Mouse (Mus musculus) left cerebral cortex, adult 2 months (tissue): ENCODE measurements around the gene Cpvl. TPM values are rescaled to one million over a fixed set of nuclear protein-coding genes. Genes with fewer than 3 reads are reported as not detected.
A peak's percentile ranks its signal among the peaks of the same experiment; 100 is the strongest.

Experiments used
- DNase-seq, 2 experiments: peaks; one replicate each; pipeline ENCODE4 v3.0.0; 2021 to 2022; ENCODE audit warnings: low spot score in 2 of 2, mixed read lengths in 1 of 2; ENCODE audit errors: extremely low spot score in 1 of 2
- H3K27ac ChIP-seq: fragments of 200-600 bp; 2 replicates; pipeline ENCODE4 v1.8.1; 2022
- H3K4me3 ChIP-seq: fragments of 200-600 bp; 2 replicates; pipeline ENCODE4 v1.8.1; 2022
- CTCF ChIP-seq: fragments of 200-600 bp; IDR thresholded peaks from 2 replicates; pipeline ENCODE4 v1.8.1; 2022; ENCODE audit warnings: antibody characterized with exemption, mild to moderate bottlenecking, moderate library complexity
- intact Hi-C: fragments of 180-260 bp; cut with DNase I; formaldehyde crosslinking; loops from one replicate; pipeline ENCODE4 v1.15.1; 2025
- total RNA-seq, 2 experiments: library from RNA; stranded (reverse); gene quantifications; 2 replicates each; pipeline ENCODE4 v1.2.3; 2021

Gene Cpvl
- total RNA-seq, 2 experiments from 2014 or later: not detected

DNA sequence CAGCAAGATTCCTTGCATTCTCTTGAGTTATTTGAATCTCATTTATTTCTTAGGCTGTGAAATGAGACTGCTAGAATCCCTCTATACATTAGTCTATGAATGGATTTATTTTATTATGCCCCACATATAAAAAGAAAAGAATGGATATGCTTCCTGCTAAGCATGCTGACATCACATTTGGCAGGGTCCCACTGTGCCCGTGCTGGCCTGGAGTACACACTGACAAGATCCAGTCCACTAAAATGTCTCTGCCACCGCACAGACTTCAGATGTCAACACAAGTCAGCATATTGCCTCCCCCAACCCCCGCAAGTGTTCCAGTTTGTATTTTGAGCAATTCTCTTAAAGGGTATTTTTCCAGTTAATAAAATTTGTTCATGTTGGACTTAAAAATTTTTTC is 13.9 kb upstream of the Cpvl start:
- TF ChIP-seq CTCF: no peak
- Histone ChIP-seq H3K27ac (no peak overlapping the region), H3K4me3 (no peak overlapping the region)
- no peak for DNase-seq
- intact Hi-C loops: no loop called here

DNA sequence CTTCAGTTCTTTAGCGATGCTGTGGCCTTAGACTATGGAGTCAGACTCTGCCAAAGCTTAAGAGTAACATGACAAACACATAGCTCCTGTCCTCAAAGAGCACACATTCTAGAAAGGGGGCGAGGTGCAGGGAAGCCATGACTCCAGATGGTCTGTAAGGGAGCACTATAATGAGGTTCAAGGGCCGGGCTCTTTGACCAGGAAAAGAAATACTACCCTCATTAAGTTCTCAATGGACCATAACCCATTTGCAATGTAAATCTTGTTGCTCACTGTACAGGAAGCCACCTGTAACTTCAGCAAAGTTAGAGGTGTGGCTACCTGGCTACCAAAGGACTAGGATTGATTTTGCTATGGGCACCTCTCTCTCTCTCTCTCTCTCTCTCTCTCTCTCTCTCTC is 8.8 kb upstream of the Cpvl start:
- Histone ChIP-seq H3K4me3 (no peak overlapping the region), H3K27ac (no peak overlapping the region)
- intact Hi-C loops: no loop called here
- TF ChIP-seq CTCF: no peak
- DNase-seq: no peak

DNA sequence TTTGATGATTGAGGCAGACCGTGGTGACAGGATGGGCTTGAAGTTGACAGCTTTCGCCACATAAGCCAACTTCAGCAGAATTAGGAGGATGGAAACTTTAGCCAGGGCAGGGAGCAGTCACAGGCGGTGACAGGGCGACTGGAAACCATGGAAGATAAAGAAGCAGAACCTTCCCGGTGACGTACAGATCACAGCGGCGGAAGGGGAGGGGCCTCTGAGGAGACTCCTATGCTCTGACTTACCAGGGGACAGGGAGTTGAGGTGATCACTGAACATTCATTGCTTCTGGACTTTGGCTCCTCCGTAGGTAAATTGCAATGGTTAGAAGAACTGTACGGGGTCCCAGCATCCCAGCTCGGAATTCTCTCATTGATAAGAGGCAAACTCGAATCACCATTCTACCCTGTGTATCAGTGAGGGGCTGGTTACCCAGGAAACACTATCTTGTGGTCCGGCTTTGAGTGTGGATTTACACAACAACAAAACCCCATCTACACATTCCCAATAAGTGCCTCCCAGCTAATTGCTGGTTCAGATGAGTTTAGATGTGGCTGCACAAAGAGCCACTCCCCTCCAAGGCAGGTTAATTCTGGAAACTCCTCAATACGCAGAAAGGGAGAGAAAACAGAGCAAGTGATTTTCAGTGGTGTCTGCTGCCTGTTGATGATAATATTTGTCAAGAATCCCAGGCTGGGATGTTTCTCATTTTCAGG is 8.0 kb upstream of the Cpvl start:
- no peak for TF ChIP-seq CTCF
- intact Hi-C loops: no loop called here
- Histone ChIP-seq H3K27ac (no peak overlapping the region), H3K4me3 (no peak overlapping the region)
- DNase-seq: no peak

DNA sequence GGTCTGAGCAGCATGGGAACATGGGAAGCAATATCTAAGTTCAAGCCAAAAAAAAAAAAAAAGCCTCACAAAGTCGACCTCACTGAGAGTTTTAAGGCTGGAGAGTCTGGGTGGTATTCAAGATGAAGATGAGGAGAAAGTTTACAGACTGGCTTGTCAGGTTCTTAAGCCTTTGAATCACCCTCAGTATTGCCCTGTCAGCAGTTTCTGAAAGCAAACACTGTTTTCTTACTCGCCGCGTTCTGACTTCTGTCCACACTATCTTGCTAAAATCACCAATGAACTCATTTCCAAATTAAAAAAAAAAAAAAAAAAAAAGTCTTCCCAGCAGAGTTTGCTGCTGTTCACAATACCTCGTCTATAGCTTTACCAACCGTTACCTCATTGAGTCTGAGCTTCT is 5.3 kb upstream of the Cpvl start:
- Histone ChIP-seq H3K4me3 (no peak overlapping the region), H3K27ac (no peak overlapping the region)
- intact Hi-C loops: no loop called here
- no peak for TF ChIP-seq CTCF
- no peak for DNase-seq

DNA sequence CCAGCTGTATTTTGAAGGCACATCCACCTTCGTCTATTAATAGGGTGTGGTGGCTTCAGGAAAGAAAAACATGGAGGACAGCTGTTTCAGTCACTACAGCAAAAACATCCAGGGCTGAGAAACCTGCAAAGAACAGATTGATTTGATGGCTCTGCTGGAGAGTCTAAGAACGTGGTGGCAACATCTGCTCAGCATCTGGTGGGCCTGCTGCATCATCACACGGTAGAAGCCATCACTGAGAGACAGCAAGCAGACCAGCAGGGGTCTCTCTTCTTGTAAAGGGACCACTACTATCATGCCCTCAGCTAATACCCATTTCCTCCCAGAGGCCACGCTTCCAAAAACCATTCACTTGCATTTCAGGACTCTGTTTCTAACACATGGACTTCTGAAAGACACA is 4.1 kb upstream of the Cpvl start:
- intact Hi-C loops: no loop called here
- TF ChIP-seq CTCF: no peak; the same call in 1 of the 2 replicates
- DNase-seq: no peak
- Histone ChIP-seq H3K4me3 (no peak overlapping the region), H3K27ac (no peak overlapping the region)

DNA sequence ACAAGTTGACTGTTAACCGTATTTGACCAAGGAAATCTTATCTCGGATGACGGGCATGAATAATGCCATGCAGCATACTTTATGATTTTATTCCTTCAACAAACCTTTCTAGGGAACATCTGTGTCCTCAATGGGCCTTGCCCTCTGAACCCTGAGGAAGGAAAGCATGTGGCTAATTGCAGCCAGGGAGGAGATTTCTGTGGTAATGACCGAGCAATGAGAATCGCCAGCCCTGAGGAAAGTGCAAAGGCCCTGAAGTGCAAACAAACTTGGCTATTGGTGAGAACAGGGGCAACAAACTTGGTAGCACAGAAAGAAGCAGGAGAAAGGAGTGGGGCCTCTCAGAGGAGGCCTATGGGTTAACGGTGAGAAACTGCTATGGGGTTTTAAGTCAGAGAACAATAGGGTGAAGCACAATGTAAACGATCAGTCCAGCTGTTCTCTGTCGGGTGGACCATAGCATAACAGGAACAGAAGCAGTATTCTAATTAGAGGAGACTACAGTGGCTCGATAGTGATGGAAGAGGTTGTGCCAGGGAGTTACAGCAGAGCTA is 3.7 kb upstream of the Cpvl start:
- intact Hi-C loops: no loop called here
- H3K27ac ChIP-seq: no peak overlapping the region
- DNase-seq: no peak
- TF ChIP-seq CTCF: no peak
- no peak overlapping the region for H3K4me3 ChIP-seq

DNA sequence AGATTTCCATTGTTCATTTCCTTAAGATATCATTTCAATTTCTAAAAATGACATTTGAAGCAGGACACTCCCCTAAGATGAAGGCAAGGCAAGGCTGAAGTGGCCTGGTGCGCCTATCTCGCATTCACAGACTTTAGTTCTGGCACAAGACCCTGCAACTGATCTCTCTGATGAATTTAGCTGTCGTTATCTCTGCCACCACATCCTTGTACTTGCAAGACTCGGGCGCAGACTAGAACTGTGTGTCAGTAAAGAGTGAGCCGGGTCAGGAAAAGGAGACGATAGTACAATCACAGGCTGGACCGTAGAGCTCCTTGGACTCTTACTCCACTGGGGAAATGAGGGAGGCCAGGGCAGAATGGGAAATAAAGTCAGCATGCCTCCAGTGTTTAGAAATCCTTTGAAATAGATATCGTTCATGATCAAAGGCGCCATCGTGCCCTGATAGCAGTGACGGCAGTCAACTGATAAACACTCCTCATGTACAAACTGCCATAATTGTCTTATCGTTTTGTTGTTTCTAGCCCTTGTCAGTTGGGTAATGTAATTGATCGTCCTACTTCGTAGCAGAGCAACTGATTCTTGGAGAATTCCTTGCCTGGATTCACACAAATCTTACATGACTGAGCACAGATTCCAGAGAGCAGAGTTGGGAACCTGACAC is 2.5 kb upstream of the Cpvl start:
- intact Hi-C loops: no loop called here
- DNase-seq: no peak
- no peak for TF ChIP-seq CTCF
- no peak overlapping the region for H3K4me3 ChIP-seq
- no peak overlapping the region for H3K27ac ChIP-seq

DNA sequence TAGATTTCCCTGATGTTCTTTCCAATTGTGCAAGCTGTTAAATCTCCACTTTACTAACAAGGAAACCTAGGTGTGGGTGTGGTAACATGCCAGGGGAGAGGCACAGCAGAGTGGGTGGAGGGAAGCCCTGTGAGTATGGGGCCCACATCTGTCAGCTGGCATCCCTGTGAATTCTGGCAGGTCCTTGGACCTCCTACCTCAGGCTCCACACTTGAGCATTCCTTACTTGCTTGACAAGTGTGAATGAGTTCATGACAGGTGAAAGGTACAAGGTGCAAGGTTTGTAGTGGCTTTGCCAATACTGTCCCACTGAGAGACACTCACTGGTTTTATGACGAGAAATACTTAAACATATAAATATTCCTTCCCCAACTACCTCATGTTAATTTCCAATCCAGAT is 4.4 kb downstream of the Cpvl start:
- H3K27ac ChIP-seq: no peak overlapping the region
- H3K4me3 ChIP-seq: no peak overlapping the region
- DNase-seq: no peak
- intact Hi-C loops: loop anchor here (5.0 kb wide), 1 partner anchor 188 kb away; no protein-coding TSS in a partner anchor
- no peak for TF ChIP-seq CTCF

DNA sequence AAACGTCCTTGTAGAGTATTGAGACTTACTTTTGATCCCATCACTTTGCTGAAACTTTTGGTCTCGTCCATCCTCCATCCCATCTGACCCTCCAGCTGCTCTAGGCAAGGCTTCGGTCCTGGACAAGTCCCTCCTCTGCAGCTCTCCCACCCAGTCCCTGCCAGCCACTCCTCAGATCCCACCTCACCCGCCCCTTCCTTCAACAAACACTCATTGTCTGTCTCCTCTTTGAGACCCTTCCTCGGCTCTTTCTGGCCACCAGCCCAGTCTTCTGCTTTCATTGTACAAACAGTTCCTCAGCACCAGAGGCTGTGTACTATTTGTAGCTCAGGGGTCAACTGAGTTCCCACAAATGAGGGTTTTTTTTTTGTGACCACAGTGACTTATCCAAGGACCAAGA is 5.0 kb downstream of the Cpvl start:
- intact Hi-C loops: loop anchor here (5.0 kb wide), 1 partner anchor 189 kb away; no protein-coding TSS in a partner anchor
- no peak for TF ChIP-seq CTCF
- Histone ChIP-seq H3K4me3 (no peak overlapping the region), H3K27ac (no peak overlapping the region)
- no peak for DNase-seq

DNA sequence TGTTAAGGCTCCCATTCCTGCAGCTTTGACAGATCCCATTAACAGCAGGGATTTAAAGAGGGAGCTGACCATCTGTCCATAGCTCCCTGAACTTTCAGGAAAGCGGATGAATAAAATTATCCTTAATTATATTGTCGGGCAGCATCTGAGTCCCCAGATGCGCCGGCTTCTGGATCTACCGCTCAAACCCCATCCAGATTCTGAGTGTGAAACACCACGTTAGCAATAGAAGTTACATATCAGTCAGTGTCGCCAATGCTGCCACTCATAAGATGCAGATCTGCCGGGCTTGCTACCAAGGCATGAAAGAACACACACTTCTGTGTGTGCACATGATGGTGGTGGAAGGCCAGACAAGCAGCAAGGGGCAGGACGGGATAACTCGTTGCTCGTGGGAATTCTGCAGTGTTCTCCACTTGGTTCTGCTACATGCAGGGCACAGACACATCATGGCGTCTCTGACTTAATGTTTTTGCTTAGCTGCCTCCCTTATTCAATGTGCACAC is 6.2 kb downstream of the Cpvl start:
- H3K27ac ChIP-seq: no peak overlapping the region
- no peak for TF ChIP-seq CTCF
- H3K4me3 ChIP-seq: no peak overlapping the region
- DNase-seq: no peak
- intact Hi-C loops: loop anchor here (5.0 kb wide), 1 partner anchor 190 kb away; no protein-coding TSS in a partner anchor

DNA sequence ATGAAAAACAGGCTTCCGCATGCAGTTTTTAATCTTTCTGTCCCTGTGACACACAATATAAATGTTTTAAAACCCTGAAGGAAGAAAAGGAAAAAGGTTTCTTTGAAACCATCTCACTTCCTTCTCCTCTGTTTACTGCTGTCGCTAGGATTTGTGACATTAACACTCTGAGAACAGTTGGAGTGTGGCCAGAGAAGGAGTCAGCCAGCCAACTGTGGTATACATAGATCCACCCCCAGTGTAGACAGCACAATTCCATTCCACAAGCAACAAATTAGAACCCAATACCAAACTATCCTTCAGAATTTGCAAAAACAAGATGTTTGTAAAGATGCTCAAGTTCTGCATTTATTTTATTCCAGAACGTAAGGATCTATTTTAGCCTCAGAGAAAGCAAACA is 6.7 kb downstream of the Cpvl start:
- no peak for TF ChIP-seq CTCF

DNA sequence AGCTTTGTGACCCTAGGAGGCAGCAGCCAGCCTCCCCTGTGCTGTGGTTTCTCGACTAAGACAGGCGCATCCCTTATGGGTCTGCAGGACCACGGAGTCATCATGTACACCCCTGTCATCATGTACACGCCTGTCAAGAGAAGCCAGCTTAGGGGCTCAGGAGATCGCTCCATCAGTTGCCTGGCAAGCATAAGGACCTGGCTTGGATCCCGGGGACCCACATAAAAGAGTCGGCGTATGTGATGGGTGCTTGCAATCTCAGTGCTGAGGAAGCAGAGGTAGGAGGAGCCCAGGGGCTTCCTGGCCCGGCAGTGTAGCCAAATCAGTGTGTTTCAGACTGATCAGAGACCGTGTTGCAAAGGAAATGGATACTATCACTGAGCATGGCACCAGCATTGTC is 9.4 kb downstream of the Cpvl start:
- DNase-seq: no peak
- TF ChIP-seq CTCF: no peak
- intact Hi-C loops: no loop called here
- H3K27ac ChIP-seq: no peak overlapping the region
- H3K4me3 ChIP-seq: no peak overlapping the region

More for the DNA sequence above, 6.7 kb downstream of the Cpvl start:
- Histone ChIP-seq H3K27ac (no peak overlapping the region), H3K4me3 (no peak overlapping the region)
- intact Hi-C loops: loop anchor here (5.0 kb wide), 1 partner anchor 191 kb away; no protein-coding TSS in a partner anchor
- no peak for DNase-seq

DNA sequence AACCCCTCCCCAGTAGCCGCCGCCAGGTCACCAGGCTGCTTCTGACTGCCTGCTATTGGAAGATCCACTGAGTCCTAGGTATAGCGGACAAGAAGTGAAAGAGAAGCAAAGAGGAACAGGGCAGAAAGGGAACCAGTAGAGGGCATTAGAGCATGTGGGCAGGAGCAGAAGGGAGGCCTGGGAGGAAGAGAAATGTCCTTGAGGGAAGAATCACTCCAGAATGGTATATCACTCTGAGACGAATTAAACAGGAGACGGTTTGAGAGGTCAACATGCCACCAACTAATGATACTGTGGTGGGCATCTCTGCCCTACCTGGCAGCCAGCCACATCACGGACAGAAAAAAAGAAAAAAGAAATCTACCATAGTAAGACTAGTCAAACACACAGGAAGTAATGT is 9.9 kb downstream of the Cpvl start:
- peak; percentile 35 for TF ChIP-seq CTCF
- Histone ChIP-seq H3K27ac (no peak overlapping the region), H3K4me3 (no peak overlapping the region)
- no peak for DNase-seq
- intact Hi-C loops: no loop called here
